ENCODE assay signal across 7 mouse cellular contexts in the genomic region with DNA sequence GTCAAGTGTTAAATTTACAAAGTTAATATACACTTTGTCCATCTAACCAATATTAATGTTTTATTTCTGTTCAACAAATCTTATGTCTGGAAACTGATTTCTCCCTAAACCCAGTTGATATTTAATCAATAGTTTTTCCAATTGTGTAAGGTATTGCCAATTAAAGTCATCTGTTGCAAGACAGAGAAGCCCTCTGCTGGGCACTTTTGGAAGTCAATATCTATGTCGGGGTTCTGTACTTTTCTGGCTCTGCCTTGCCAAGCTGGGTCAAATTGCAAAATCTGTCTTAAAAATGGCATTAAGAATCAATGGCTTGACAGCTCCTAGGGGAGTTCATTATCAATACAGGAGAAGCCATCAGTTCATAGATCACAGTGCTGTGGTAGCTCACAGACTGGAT. TPM values are rescaled to one million over a fixed set of nuclear protein-coding genes. Genes with fewer than 3 reads are reported as not detected.
DNase-seq lines count a peak whose midpoint lies in the region; ATAC-seq lines count a peak whose summit lies in the region.

No protein-coding gene starts in this region.

- peak; percentile 30 for DNase-seq in kidney, postnatal 10 days
- DNase-seq in kidney, adult 8-10 months, result no peak
- DNase-seq in 3T3-L1 (ENCODE audit: low read depth, low spot score) (peak; percentile 69), 416B (ENCODE audit: low read depth) (peak; percentile 57)
- DNase-seq in frontal cortex, postnatal 36 days (ENCODE audit: low spot score in 2 of 2), result no peak
- no peak for DNase-seq in right cerebral cortex, adult 2 months (ENCODE audit: low spot score in 2 of 2)

- ATAC-seq in granulocyte monocyte progenitor cell, adult 5-6 weeks (replicated peaks; ENCODE audit: poor library complexity, severe bottlenecking), result peak; percentile 56

RNA-seq across cellular contexts. Expression of a gene that starts 10.8 kb away (rescaled TPM):
- 3.1 and 4.0 TPM in 2 replicates for total RNA-seq in granulocyte monocyte progenitor cell, adult 5-6 weeks (2014; fragmentation: Nextera tagmentation)
- total RNA-seq in granulocyte monocyte progenitor cell, adult 5-6 weeks (2017), result 2.4 and 2.8 TPM in 2 replicates

Comparison
In these comparisons a context has a peak if more than half of its experiments do, and no peak if none do; other contexts are left out.
1. DNase-seq: peak in kidney, postnatal 10 days (single experiment), 3T3-L1 (single experiment) and 416B (single experiment); none in kidney, adult 8-10 months (0 of 2), frontal cortex, postnatal 36 days (0 of 2) and right cerebral cortex, adult 2 months (0 of 2).